Comparison of ENCODE assay signal across 8 mouse cellular contexts in genomic region chr15:97767280-97768186, GRCm38 (mm10). TPM values are rescaled to one million over a fixed set of nuclear protein-coding genes. Genes with fewer than 3 reads are reported as not detected.
DNase-seq lines count a peak whose midpoint lies in the region; ATAC-seq and TF ChIP-seq lines count a peak whose summit lies in the region.

Rapgef3 (minus strand) TSS chr15:97767972.

- H3K4me3 ChIP-seq in forebrain, postnatal 0 days (ENCODE audit: low read depth, low read length) = peak within 1 kb of the TSS; percentile 55
- peak within 1 kb of the TSS; percentile 55 for H3K4me3 ChIP-seq in lung, postnatal 0 days (ENCODE audit: low read depth, low read length)

- 2% methylated on average over 42 of the region's 44 CpGs for WGBS in forebrain, postnatal 0 days
- WGBS in lung, postnatal 0 days = under 1% methylated on average over 36 of the region's 44 CpGs

- no peaks in the 10 kb centered on the region for H3K9me3 ChIP-seq in forebrain, postnatal 0 days (ENCODE audit: low read length)
- no peaks in the 10 kb centered on the region for H3K9me3 ChIP-seq in lung, postnatal 0 days (ENCODE audit: low read length)

- peak within 1 kb of the TSS; percentile 96 for H3K4me2 ChIP-seq in forebrain, postnatal 0 days (ENCODE audit: low read depth)
- peak within 1 kb of the TSS; percentile 69 for H3K4me2 ChIP-seq in lung, postnatal 0 days (replicated peaks; ENCODE audit: low read depth, low read length)

- peaks cover 13% of the 10 kb centered on the region; the same call in 1 of the 2 replicates for H3K4me1 ChIP-seq in forebrain, postnatal 0 days (ENCODE audit: insufficient read depth)
- H3K4me1 ChIP-seq in lung, postnatal 0 days (ENCODE audit: insufficient read depth, low read depth, low read length) = peaks cover 15% of the 10 kb centered on the region

- peak; percentile 93 for TF ChIP-seq EP300 in lung, postnatal 0 days (IDR thresholded peaks at IDR 0.05)

- H3K27ac ChIP-seq in forebrain, postnatal 0 days (ENCODE audit: low read depth, low read length) = peak within 1 kb of the TSS; percentile 75
- H3K27ac ChIP-seq in lung, postnatal 0 days (ENCODE audit: low read length) = peak within 1 kb of the TSS; percentile 81

- ATAC-seq in cerebellum, adult (ENCODE audit: insufficient number of reproducible peaks, low FRiP score, low TSS enrichment) = peak; percentile 48
- ATAC-seq in forebrain, postnatal 0 days = peak; percentile 80
- peak; percentile 88 for ATAC-seq in lung, postnatal 0 days

- no peaks in the 10 kb centered on the region for H3K27me3 ChIP-seq in forebrain, postnatal 0 days (ENCODE audit: insufficient read depth, low read length)
- H3K27me3 ChIP-seq in lung, postnatal 0 days (replicated peaks; ENCODE audit: insufficient read depth, low read length) = no peaks in the 10 kb centered on the region

- DNase-seq in ES-CJ7 (ENCODE audit: low read depth, low spot score) = peak; percentile 80
- peak; percentile 76 for DNase-seq in forebrain, postnatal 0 days
- peak; percentile 90 for DNase-seq in heart, postnatal 4 days
- peak; percentile 74 to 75 for DNase-seq in layer of hippocampus, adult 8-10 months (ENCODE audit: low spot score in 2 of 2)
- DNase-seq in lung, postnatal 0 days (ENCODE audit: low spot score) = peak; percentile 93
- peak; percentile 74 for DNase-seq in ovary, postnatal 10 days (ENCODE audit: low spot score)
- DNase-seq in thymus, postnatal 25 days = peak; percentile 93

- peak within 1 kb of the TSS; percentile 60 for H3K9ac ChIP-seq in forebrain, postnatal 0 days
- peak within 1 kb of the TSS; percentile 55 for H3K9ac ChIP-seq in lung, postnatal 0 days (replicated peaks; ENCODE audit: low read depth)

- peak; percentile 74 for TF ChIP-seq CTCF in forebrain, postnatal 0 days (IDR thresholded peaks at IDR 0.05; ENCODE audit: low read depth)
- peak; percentile 81 for TF ChIP-seq CTCF in lung, postnatal 0 days (IDR thresholded peaks at IDR 0.05)

- no peaks in the 10 kb centered on the region for H3K36me3 ChIP-seq in forebrain, postnatal 0 days (ENCODE audit: insufficient read depth)
- H3K36me3 ChIP-seq in lung, postnatal 0 days (ENCODE audit: insufficient read depth, low read length) = no peaks in the 10 kb centered on the region

RNA-seq across cellular contexts. Expression of gene Rapgef3, which starts in this region (rescaled TPM):
- 16.6 and 22.0 TPM in 2 replicates for total RNA-seq in forebrain, postnatal 0 days (2014; rRNA removed)
- 6.5 and 8.7 TPM in 2 replicates for polyA plus RNA-seq in forebrain, postnatal 0 days (2015; fragmentation: Nextera tagmentation; extraction: Ambion mirVana)
- total RNA-seq in heart, postnatal 4 days (2021) = 10 to 100 TPM; 32.7 to 33.4 TPM
- total RNA-seq in layer of hippocampus, adult 8-10 months (2022) = 10 to 100 TPM; 52.2 to 70.6 (median 55.7) TPM
- polyA plus RNA-seq in lung, postnatal 0 days (2015; fragmentation: Nextera tagmentation; extraction: Ambion mirVana) = 18.7 and 25.5 TPM in 2 replicates

Comparison
In these comparisons a context has a peak if more than half of its experiments do, and no peak if none do; other contexts are left out.
1. Peak in every context shown above with its lines: DNase-seq, ATAC-seq, H3K4me3 ChIP-seq and H3K27ac ChIP-seq.